Mouse (Mus musculus): ENCODE results near the gene Tlr7.
"Not testable (repeated sequence)": the region's sequence is repeated elsewhere in the genome, so short reads cannot be mapped to it uniquely, and the experiment has no call there.

The Tlr7 gene

DNA sequence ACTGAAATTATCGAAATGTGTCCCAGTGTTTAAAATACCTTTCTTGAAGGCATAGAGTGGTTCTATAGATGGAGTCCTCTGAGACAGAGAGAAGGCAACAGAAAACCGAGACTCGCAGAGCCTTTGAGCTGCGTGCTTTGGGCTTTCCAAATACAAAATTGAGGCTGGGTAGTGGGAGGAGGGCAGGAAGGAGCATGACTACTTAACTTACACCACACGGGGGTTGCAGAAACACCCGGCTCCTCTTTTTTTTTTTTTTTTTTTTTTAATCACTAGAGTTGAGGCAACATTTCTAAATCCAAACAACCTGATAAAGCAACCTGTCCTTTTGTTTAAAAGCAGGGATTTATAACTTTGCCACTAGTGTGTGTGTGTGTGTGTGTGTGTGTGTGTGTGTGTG is at the start of gene Tlr7:
TSS of gene Tlr7 (minus strand) at position 160 of the 400 bp plus-strand sequence.
- DNase-seq (ENCODE audit: low read depth, low spot score), result no peak

DNA sequence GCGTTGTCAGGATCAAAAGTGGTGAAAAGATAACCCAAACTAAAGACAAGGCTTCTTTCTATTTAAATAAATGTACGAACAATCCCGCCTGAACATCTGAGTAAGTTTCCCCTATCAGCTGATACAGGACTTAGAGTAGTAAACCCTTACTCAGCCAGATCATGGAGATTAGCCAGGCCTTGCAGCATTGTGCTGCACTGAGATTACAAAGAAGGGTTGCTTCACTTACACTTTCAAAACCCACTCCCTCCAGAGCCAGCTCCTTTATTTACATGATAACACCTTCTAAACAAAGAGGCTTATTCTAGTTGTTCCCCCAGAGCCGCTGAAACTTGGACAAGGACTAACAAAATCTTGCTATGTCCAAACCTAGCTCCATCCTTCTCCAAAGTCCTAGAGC is 49.7 kb upstream of the Tlr7 start:
- DNase-seq (ENCODE audit: low read depth, low spot score), result peak; percentile 57

DNA sequence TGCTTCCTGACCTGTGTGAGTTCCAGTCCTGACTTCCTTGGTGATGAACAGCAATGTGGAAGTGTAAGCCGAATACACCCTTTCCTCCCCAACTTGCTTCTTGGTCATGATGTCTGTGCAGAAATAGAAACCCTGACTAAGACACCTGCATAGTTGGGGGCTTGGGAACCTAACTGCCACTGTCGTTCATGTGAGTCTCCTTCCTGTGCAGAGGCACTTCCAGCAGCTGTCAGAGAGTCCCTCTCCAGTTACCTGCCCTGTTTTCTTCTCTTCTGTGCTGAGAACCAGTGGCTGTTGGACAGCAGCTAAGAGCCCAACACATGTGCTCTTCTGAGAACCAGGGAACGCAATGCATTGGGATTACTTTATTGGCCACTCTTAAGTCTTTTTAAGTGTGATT is 30.9 kb upstream of the Tlr7 start:
- DNase-seq (ENCODE audit: low read depth, low spot score), result not testable (repeated sequence)

GRCm38 (mm10) chrX:167359704-167360103 is 29.3 kb upstream of the Tlr7 start:
- DNase-seq (ENCODE audit: low read depth, low spot score), result no peak

DNA sequence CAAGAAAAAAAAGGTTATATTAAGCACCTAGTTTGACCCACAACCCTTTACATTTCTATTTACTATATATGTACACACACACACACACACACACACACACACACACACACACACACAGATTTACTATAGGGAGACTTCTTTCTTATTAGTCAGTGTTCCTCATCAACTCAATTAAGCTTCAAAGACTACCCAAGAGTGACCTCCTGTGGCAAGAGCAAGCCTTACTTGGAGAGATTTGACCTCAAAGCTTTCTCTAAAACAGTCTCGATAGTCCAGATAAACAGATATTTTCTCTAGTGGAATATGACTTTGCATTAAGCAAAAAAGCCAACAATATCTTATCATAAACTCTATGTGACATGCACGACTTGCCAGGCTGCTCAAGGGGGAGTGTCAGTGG is 27.1 kb upstream of the Tlr7 start:
- DNase-seq (ENCODE audit: low read depth, low spot score), result peak; percentile 3

GRCm38 (mm10) chrX:167355965-167356364 is 25.6 kb upstream of the Tlr7 start:
- DNase-seq (ENCODE audit: low read depth, low spot score), result no peak

DNA sequence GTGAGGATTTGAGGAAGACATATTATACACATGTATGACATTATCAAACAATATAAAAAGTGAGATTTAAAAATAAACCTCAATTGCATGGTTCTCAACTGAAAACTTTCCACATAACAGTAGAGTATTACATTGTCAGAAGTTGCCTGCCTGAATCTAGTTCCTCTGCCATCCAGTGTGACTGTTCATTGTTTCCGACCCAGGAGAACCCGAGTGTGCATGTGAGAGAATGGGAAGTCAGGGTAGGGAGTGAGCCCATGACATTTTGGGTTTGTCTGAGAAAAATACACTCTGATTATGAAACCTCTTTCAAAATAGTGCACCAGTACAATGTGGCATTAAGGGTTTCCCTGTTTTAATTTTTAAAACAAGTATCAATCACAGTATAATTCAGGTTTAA is 23.3 kb upstream of the Tlr7 start:
- DNase-seq (ENCODE audit: low read depth, low spot score), result no peak

- DNase-seq (ENCODE audit: low read depth, low spot score), result no peak
These were observed 16.1 kb upstream of the Tlr7 start for GRCm38 (mm10) chrX:167346440-167346839.

- DNase-seq (ENCODE audit: low read depth, low spot score), result peak; percentile 23
These were observed 14.0 kb upstream of the Tlr7 start for GRCm38 (mm10) chrX:167344356-167344755.

DNA sequence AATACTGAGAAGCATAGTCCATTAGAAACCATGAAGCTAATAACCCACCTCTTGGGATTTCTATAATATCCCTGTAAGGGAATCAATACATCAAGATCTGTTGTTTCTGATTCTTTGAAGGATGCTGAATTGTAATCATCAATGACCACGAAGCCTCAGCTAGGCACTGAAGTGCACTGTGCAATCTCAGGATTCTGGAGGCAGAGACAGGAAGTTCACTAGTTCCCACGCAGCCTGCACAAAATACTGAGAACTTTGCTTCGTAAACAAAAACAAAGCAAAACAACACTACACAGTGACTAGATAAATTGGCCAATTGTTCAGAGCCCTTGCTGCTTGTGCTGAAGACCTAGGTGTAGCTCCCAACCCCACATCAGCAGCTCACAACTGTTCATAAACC is 11.5 kb upstream of the Tlr7 start:
- no peak for DNase-seq (ENCODE audit: low read depth, low spot score)

DNA sequence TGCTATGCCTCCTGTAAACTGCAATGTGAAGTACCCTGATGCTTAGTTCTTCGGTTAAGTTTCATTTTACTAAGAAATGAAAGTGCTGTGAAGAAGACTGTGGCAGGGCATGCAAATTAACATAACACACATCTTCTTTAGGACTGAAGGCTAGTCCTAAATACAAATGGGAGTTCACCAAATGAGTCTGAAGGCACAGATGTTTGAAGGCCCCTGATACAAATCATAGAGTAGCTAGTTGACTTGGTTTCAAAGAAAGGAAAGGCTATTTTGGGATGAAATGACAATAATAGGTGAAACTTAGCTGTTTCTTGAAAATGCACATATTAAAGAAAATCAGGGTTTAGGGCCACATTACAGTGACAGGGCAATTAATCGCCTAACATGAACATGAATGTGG is 9.8 kb upstream of the Tlr7 start:
- no peak for DNase-seq (ENCODE audit: low read depth, low spot score)

- DNase-seq (ENCODE audit: low read depth, low spot score), result no peak
These were observed 7.6 kb upstream of the Tlr7 start for GRCm38 (mm10) chrX:167337990-167338389.

GRCm38 (mm10) chrX:167334571-167334970 is 4.2 kb upstream of the Tlr7 start:
- no peak for DNase-seq (ENCODE audit: low read depth, low spot score)

- no peak for DNase-seq (ENCODE audit: low read depth, low spot score)
These were observed 2.2 kb upstream of the Tlr7 start for GRCm38 (mm10) chrX:167332607-167333006.

- DNase-seq (ENCODE audit: low read depth, low spot score), result no peak
These were observed 635 bp upstream of the Tlr7 start for GRCm38 (mm10) chrX:167330993-167331392.

DNA sequence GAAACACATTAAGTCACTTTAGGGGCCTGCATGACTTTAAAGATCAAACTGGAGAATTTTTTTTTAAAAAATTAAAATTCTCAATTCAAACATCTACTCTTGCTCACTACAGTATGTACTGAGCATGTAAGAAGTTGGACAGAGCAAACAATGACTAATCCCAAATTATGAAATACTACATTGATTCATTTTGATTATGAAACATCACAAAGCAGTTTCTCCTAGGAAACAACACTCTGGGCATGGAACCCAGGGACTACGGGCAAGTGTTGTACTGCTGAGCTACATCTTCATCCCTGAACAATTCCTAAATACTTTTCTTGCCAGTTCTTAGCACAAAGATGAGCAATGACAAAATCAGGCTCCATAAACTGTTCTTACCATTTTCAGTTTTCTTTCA is 738 bp downstream of the Tlr7 start:
- no peak for DNase-seq (ENCODE audit: low read depth, low spot score)

GRCm38 (mm10) chrX:167329098-167329497 is 1.3 kb downstream of the Tlr7 start:
- DNase-seq (ENCODE audit: low read depth, low spot score), result no peak

DNA sequence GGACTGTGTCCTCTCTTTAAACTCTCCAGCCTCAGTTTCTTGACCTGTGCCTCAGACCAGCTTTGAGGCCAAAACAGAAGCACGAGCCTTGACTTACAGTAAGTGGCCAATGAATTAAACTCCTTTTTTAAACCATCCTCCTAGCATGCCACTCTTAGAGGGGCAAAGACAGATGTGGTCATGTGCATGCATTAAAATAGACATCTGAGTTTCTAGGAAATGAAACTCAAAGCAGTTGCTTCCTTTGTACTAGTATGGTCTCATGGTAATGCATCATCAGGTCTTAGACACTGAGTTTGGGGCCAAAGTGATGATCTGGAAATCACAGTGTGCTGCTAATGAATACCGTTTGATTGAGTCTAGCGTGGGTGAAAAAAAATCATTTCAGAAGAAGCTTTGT is 1.8 kb downstream of the Tlr7 start:
- DNase-seq (ENCODE audit: low read depth, low spot score), result no peak

DNA sequence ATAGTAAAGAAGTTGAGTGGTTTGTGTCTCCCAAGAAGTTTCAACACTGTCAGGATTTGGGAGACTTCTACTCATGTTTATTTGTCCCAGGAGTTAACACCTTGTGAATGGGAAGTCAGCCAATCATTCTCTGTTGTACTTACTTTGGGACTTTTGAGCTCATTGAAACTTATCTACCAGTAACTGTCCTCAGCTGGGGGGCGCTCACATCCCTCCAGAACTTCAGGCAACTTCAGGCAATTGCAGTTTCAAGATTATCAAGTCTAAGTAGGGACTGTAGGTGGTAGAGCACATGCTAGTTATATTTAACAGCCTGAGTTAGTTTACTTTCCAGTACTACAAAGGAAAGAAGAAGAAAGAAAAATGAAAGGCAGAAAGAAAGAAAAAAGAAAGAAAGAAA is 6.6 kb downstream of the Tlr7 start:
- no peak for DNase-seq (ENCODE audit: low read depth, low spot score)

- no peak for DNase-seq (ENCODE audit: low read depth, low spot score)
These were observed 9.0 kb downstream of the Tlr7 start for GRCm38 (mm10) chrX:167321233-167321806.

GRCm38 (mm10) chrX:167318819-167319396 is 11.4 kb downstream of the Tlr7 start:
- no peak for DNase-seq (ENCODE audit: low read depth, low spot score)

GRCm38 (mm10) chrX:167315766-167316165 is 14.6 kb downstream of the Tlr7 start:
- no peak for DNase-seq (ENCODE audit: low read depth, low spot score)

DNA sequence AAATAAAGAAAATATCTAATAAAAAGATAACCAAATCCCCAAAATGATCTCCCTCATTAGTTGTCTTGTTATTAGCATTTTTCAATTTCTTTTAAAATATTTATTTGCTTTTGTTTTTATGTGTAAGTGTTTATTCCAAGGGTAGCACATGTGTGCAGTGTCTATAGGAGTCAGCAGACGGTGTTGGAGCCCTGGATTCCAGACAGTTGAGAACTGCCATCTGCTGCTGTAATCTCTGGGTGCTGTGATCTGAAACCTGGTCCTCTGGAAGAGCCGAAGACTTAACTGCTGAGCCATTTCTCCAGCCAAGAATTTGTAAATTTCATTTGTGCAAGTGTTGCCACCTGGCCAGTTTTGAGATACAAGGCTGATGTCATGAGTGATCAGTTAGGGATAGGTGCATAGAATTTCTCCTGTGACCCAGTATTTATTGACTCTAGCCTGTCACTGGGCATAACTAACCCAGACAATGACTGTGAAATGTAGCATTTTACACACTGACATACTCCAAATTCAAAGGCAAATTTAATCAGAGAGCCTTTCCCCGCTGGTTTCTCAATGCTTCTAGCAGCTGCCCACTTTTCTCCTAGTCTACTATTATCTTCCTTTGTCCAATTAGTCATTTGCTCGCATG is 15.1 kb downstream of the Tlr7 start:
- no peak for DNase-seq (ENCODE audit: low read depth, low spot score)
